Mouse (Mus musculus): Measurements from ENCODE around the gene Dlgap1. TPM values are rescaled to one million over a fixed set of nuclear protein-coding genes. Genes with fewer than 3 reads are reported as not detected.

Gene Dlgap1
- polyA plus RNA-seq, 2 experiments = 4.6 to 4.7 TPM

- Histone ChIP-seq H3K27ac (replicated peaks; ENCODE audit: low read depth, low read length) (no peak overlapping the region), H3K4me3 (replicated peaks; ENCODE audit: low read length) (no peak overlapping the region), H3K4me2 (replicated peaks; ENCODE audit: low read depth, low read length, severe bottlenecking) (no peak overlapping the region), H3K4me1 (ENCODE audit: control insufficient read depth, insufficient read depth, low read length) (no peaks in the 10 kb centered on the region), H3K36me3 (ENCODE audit: control insufficient read depth, insufficient read depth, low read length) (no peaks in the 10 kb centered on the region), H3K9ac (ENCODE audit: low read depth, low read length, severe bottlenecking) (no peak overlapping the region), H3K9me3 (ENCODE audit: control insufficient read depth, low read length) (no peaks in the 10 kb centered on the region), H3K27me3 (ENCODE audit: control insufficient read depth, insufficient read depth, low read length) (no peaks in the 10 kb centered on the region)
- no peak for TF ChIP-seq POLR2A (IDR thresholded peaks at IDR 0.05; ENCODE audit: borderline replicate concordance, extremely low read depth, insufficient read depth, insufficient read length)
- DNase-seq (ENCODE audit: low spot score) (no peak), ATAC-seq (ENCODE audit: low FRiP score, low read depth) (no peak)
- WGBS = 78% methylated on average over 6 of the region's 6 CpGs
These were observed 721.3 kb downstream of the Dlgap1 start for GRCm38 (mm10) chr17:70690174-70690573.

DNA sequence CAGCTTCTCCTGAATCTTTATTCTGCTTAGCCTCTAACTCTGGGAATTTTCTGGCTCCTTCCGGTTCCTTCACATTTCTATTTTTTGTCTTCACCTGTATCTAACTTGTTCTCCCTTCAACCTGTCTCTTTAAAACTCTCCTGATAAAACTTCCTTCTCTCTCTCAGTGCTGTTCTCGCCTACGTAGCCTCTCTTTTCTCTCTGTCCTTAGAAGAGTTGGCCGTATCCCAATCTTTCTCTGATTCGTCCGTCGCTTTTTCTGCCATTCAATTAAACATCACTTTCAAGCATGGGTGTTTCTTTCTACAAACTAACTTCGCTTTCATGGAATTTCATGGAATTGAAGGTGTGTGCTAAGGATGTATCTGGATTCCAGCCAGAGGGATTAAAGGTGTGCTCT is 721.7 kb downstream of the Dlgap1 start:
- H3K4me2 ChIP-seq (replicated peaks; ENCODE audit: low read depth, low read length, severe bottlenecking) = no peak overlapping the region
- DNase-seq (ENCODE audit: low spot score) (no peak), ATAC-seq (ENCODE audit: low FRiP score, low read depth) (no peak)
- WGBS = 87% methylated on average over 8 of the region's 8 CpGs
- no peak for TF ChIP-seq POLR2A (IDR thresholded peaks at IDR 0.05; ENCODE audit: borderline replicate concordance, extremely low read depth, insufficient read depth, insufficient read length)
- no peak overlapping the region for H3K9ac ChIP-seq (ENCODE audit: low read depth, low read length, severe bottlenecking)
- H3K4me3 ChIP-seq (replicated peaks; ENCODE audit: low read length) = no peak overlapping the region
- H3K4me1 ChIP-seq (ENCODE audit: control insufficient read depth, insufficient read depth, low read length) = no peaks in the 10 kb centered on the region
- no peaks in the 10 kb centered on the region for H3K36me3 ChIP-seq (ENCODE audit: control insufficient read depth, insufficient read depth, low read length)
- H3K9me3 ChIP-seq (ENCODE audit: control insufficient read depth, low read length) = no peaks in the 10 kb centered on the region
- H3K27me3 ChIP-seq (ENCODE audit: control insufficient read depth, insufficient read depth, low read length) = no peaks in the 10 kb centered on the region
- no peak overlapping the region for H3K27ac ChIP-seq (replicated peaks; ENCODE audit: low read depth, low read length)

DNA sequence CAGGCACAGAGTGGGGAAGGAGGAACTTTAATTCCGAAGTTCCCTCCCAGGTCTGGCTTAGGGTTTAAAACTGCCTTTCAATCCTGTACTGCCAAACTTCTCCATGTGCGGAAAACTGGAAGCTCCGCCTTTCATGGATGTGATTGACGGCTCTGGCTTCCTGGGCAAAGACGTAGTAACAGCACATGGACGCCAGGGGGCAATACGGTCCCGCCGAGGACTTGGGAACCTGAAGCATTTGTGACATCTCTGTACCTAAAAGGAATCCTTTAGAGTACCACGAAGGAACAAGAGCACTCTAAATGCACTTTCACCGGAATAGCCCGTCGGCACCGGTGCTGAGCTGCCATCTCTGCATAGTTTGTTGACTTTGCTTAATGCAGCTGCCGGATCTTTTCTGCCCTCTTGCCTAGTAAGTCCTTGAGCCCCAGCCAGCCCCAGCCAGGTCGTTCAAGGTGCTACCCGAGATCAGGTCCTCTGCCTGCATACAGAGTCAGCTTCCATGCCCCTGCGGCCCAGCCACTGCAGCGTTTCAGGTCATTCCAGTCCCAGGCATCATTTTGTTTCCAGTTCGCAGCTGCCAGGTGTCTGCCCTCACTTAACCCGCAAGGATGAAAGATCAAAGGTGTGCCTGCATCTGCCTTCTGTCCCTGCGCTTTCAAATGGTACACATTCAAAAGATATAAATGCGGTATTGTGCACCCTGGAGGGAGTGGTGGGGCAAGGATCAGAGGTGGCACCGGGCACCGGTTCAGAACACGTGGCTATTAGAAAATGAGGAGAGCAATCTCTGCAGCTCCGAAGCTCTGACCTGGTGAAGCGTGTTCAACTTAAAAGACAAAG is 738.3 kb downstream of the Dlgap1 start:
- Histone ChIP-seq H3K4me1 (ENCODE audit: control insufficient read depth, insufficient read depth, low read length) (0 out of 2 replicates have a peak, but pooled peaks cover 2% of the 10 kb centered on the region), H3K4me3 (replicated peaks; ENCODE audit: low read length) (peak overlapping the region; percentile 23), H3K27me3 (ENCODE audit: control insufficient read depth, insufficient read depth, low read length) (no peaks in the 10 kb centered on the region), H3K36me3 (ENCODE audit: control insufficient read depth, insufficient read depth, low read length) (no peaks in the 10 kb centered on the region), H3K9ac (ENCODE audit: low read depth, low read length, severe bottlenecking) (no peak overlapping the region), H3K4me2 (replicated peaks; ENCODE audit: low read depth, low read length, severe bottlenecking) (peak overlapping the region; percentile 49), H3K9me3 (ENCODE audit: control insufficient read depth, low read length) (no peaks in the 10 kb centered on the region), H3K27ac (replicated peaks; ENCODE audit: low read depth, low read length) (no peak overlapping the region)
- DNase-seq (ENCODE audit: low spot score) (peak; percentile 80), ATAC-seq (ENCODE audit: low FRiP score, low read depth) (peak; percentile 73; the same call in 1 of the 2 replicates)
- WGBS = 4% methylated on average over 28 of the region's 28 CpGs
- no peak for TF ChIP-seq POLR2A (IDR thresholded peaks at IDR 0.05; ENCODE audit: borderline replicate concordance, extremely low read depth, insufficient read depth, insufficient read length)

GRCm38 (mm10) chr17:70707819-70708140 is 738.9 kb downstream of the Dlgap1 start:
- H3K4me1 ChIP-seq (ENCODE audit: control insufficient read depth, insufficient read depth, low read length) = 0 out of 2 replicates have a peak, but pooled peaks cover 2% of the 10 kb centered on the region
- no peak for TF ChIP-seq POLR2A (IDR thresholded peaks at IDR 0.05; ENCODE audit: borderline replicate concordance, extremely low read depth, insufficient read depth, insufficient read length)
- WGBS = 27% methylated on average over 6 of the region's 6 CpGs
- no peak for DNase-seq (ENCODE audit: low spot score)
- H3K9ac ChIP-seq (ENCODE audit: low read depth, low read length, severe bottlenecking) = no peak overlapping the region
- H3K27me3 ChIP-seq (ENCODE audit: control insufficient read depth, insufficient read depth, low read length) = no peaks in the 10 kb centered on the region
- no peak overlapping the region for H3K4me3 ChIP-seq (replicated peaks; ENCODE audit: low read length)
- no peak for ATAC-seq (ENCODE audit: low FRiP score, low read depth)
- H3K4me2 ChIP-seq (replicated peaks; ENCODE audit: low read depth, low read length, severe bottlenecking) = no peak overlapping the region
- H3K9me3 ChIP-seq (ENCODE audit: control insufficient read depth, low read length) = no peaks in the 10 kb centered on the region
- H3K36me3 ChIP-seq (ENCODE audit: control insufficient read depth, insufficient read depth, low read length) = no peaks in the 10 kb centered on the region
- H3K27ac ChIP-seq (replicated peaks; ENCODE audit: low read depth, low read length) = no peak overlapping the region

- Histone ChIP-seq H3K9me3 (ENCODE audit: control insufficient read depth, low read length) (no peaks in the 10 kb centered on the region), H3K4me2 (replicated peaks; ENCODE audit: low read depth, low read length, severe bottlenecking) (no peak overlapping the region), H3K27me3 (ENCODE audit: control insufficient read depth, insufficient read depth, low read length) (no peaks in the 10 kb centered on the region), H3K9ac (ENCODE audit: low read depth, low read length, severe bottlenecking) (no peak overlapping the region), H3K4me1 (ENCODE audit: control insufficient read depth, insufficient read depth, low read length) (0 out of 2 replicates have a peak, but pooled peaks cover 2% of the 10 kb centered on the region), H3K4me3 (replicated peaks; ENCODE audit: low read length) (no peak overlapping the region), H3K27ac (replicated peaks; ENCODE audit: low read depth, low read length) (no peak overlapping the region), H3K36me3 (ENCODE audit: control insufficient read depth, insufficient read depth, low read length) (no peaks in the 10 kb centered on the region)
- ATAC-seq (ENCODE audit: low FRiP score, low read depth) (no peak), DNase-seq (ENCODE audit: low spot score) (no peak)
- 65% methylated on average over 5 of the region's 5 CpGs for WGBS
- TF ChIP-seq POLR2A (IDR thresholded peaks at IDR 0.05; ENCODE audit: borderline replicate concordance, extremely low read depth, insufficient read depth, insufficient read length) = no peak
These were observed 740.7 kb downstream of the Dlgap1 start for GRCm38 (mm10) chr17:70709545-70709944.
